Mouse (Mus musculus): ENCODE results near the gene Angpt4. TPM values are rescaled to one million over a fixed set of nuclear protein-coding genes. Genes with fewer than 3 reads are reported as not detected.

The Angpt4 gene
- total RNA-seq, 1 experiment from 2014 or later = not detected

- DNase-seq = peak; percentile 49
Observed at GRCm38 (mm10) chr2:151962474-151962873, 51.5 kb downstream of the Angpt4 start.

- DNase-seq = no peak
Observed at GRCm38 (mm10) chr2:151963319-151963718, 52.3 kb downstream of the Angpt4 start.

GRCm38 (mm10) chr2:151964052-151964451, 53.0 kb downstream of the Angpt4 start:
- no peak for DNase-seq

GRCm38 (mm10) chr2:151967176-151967750, 56.3 kb downstream of the Angpt4 start:
- DNase-seq = no peak

- no peak for DNase-seq
Observed at GRCm38 (mm10) chr2:151967792-151968191, 56.8 kb downstream of the Angpt4 start.

GRCm38 (mm10) chr2:151968451-151968850, 57.4 kb downstream of the Angpt4 start:
- no peak for DNase-seq

- no peak for DNase-seq
Observed at GRCm38 (mm10) chr2:151968986-151969385, 58.0 kb downstream of the Angpt4 start.

- no peak for DNase-seq
Observed at GRCm38 (mm10) chr2:151969396-151969795, 58.4 kb downstream of the Angpt4 start.

- DNase-seq = peak; percentile 71
Observed at GRCm38 (mm10) chr2:151970191-151971172, 59.5 kb downstream of the Angpt4 start.

GRCm38 (mm10) chr2:151971748-151972147, 60.7 kb downstream of the Angpt4 start:
- DNase-seq = no peak

- no peak for DNase-seq
Observed at GRCm38 (mm10) chr2:151972880-151973594, 62.0 kb downstream of the Angpt4 start.

- no peak for DNase-seq
Observed at GRCm38 (mm10) chr2:151973595-151974562, 62.9 kb downstream of the Angpt4 start.

- DNase-seq = no peak
Observed at GRCm38 (mm10) chr2:151975295-151975694, 64.3 kb downstream of the Angpt4 start.

- no peak for DNase-seq
Observed at GRCm38 (mm10) chr2:151976067-151976466, 65.1 kb downstream of the Angpt4 start.

GRCm38 (mm10) chr2:151977689-151978440, 66.9 kb downstream of the Angpt4 start:
- DNase-seq = no peak

GRCm38 (mm10) chr2:151978494-151978893, 67.5 kb downstream of the Angpt4 start:
- no peak for DNase-seq

- DNase-seq = peak; percentile 95
Observed at GRCm38 (mm10) chr2:151979470-151980354, 68.7 kb downstream of the Angpt4 start, which contains the start of gene Fam110a. Gene Fam110a, minus strand, starts transcription at chr2:151980219.

- no peak for DNase-seq
Observed at GRCm38 (mm10) chr2:151980355-151980693, 69.3 kb downstream of the Angpt4 start.

GRCm38 (mm10) chr2:151981268-151981667, 70.3 kb downstream of the Angpt4 start:
- DNase-seq = no peak

GRCm38 (mm10) chr2:151982476-151982875, 71.5 kb downstream of the Angpt4 start:
- DNase-seq = no peak
